Mouse (Mus musculus): Measurements from ENCODE around the gene Pspn. TPM values are rescaled to one million over a fixed set of nuclear protein-coding genes. Genes with fewer than 3 reads are reported as not detected.

Pspn gene
- polyA plus RNA-seq, 2 experiments = not detected

DNA sequence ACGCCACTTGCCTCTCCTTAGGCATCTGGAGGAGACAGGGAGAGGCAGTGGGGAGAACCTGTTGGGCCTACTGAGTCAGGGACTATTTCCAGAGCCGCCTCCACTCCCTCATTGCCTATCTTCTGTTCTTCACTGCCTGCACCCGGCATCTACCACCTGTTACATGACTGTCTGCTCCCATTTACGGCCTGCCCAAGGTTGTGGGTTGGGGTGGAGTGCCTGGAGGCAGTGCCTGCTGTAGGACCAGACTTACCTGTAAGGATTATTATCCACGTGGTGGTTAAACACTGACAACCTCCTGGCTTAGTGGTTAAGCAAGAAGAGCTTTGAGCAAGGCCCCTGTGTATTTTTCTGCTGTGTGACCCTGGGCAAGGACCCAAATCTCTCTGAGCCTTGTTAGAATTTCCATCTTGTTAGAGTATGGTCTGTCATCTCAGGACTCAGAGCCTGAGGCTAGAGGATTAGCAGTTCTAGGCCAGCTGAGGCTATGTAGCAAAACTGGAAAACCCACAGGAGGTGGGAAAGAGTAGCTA is 25.0 kb downstream of the Pspn start:
- no peak overlapping the region for H3K27ac ChIP-seq
- H3K4me3 ChIP-seq (ENCODE audit: insufficient read depth in 1 of 2, low read depth in 2 of 2, low read length in 2 of 2) = no peak overlapping the region
- no peak for ATAC-seq (ENCODE audit: insufficient read depth)
- 61% methylated on average over 5 of the region's 5 CpGs for WGBS (ENCODE audit: insufficient replicate concordance)
- H3K9ac ChIP-seq (replicated peaks) = no peak overlapping the region
- no peak for TF ChIP-seq CTCF (IDR thresholded peaks at IDR 0.05; ENCODE audit: low read depth)
- no peak for TF ChIP-seq EP300 (IDR thresholded peaks at IDR 0.05; ENCODE audit: low read depth)
- no peaks in the 10 kb centered on the region for H3K9me3 ChIP-seq (ENCODE audit: control insufficient read depth, low read length)
- H3K4me2 ChIP-seq (ENCODE audit: low read depth) = no peak overlapping the region
- H3K36me3 ChIP-seq (replicated peaks; ENCODE audit: control insufficient read depth, insufficient read depth, low read depth) = no peaks in the 10 kb centered on the region
- H3K27me3 ChIP-seq (ENCODE audit: control insufficient read depth, insufficient read depth, low read length) = no peaks in the 10 kb centered on the region; the same call in 1 of the 2 replicates
- H3K4me1 ChIP-seq (replicated peaks; ENCODE audit: control insufficient read depth in 2 of 2, insufficient read depth in 2 of 2, low read length in 1 of 2) = peaks cover 0 to 2% of the 10 kb centered on the region in 2 experiments; a peak in 2 of 4 replicates
- no peak for DNase-seq (ENCODE audit: low read depth in 3 of 3, low spot score in 3 of 3)

DNA sequence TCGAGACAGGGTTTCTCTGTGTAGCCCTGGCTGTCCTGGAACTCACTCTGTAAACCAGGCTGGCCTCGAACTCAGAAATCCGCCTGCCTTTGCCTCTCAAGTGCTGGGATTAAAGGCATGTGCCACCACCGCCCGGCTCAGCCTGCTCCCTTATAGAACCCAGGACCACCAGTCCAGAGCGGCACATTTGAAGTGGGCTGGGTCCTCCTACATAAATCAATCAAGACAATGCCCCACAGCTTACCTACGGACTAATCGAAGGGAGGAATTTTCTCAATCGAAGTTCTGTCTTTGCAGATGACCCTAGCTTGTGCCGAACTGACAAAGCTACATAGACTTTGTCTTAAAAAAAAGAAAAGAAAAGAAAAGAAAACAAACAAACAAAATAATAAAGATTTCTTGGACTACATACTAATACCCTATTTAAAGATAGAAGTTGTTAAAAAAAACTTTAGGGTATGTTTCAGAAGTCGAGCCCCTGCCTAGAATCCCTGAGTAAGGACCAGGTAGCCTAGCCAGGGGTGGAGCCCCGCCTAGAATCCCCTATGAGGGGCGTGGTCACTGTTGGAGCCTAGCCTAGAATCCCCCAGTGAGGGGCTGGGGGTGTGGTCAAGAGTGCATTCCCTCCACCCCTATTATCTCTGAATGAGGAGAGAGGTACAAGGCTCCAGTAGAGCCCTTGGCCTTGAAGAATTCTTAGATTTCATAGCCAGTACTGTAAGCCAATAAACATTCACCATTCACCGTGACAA is 25.7 kb downstream of the Pspn start:
- Histone ChIP-seq H3K9me3 (ENCODE audit: control insufficient read depth, low read length) (no peaks in the 10 kb centered on the region), H3K9ac (replicated peaks) (no peak overlapping the region), H3K27me3 (ENCODE audit: control insufficient read depth, insufficient read depth, low read length) (no peaks in the 10 kb centered on the region; the same call in 1 of the 2 replicates), H3K4me2 (ENCODE audit: low read depth) (no peak overlapping the region), H3K27ac (no peak overlapping the region), H3K4me1 (replicated peaks; ENCODE audit: control insufficient read depth in 2 of 2, insufficient read depth in 2 of 2, low read length in 1 of 2) (peaks cover 0 to 2% of the 10 kb centered on the region in 2 experiments; a peak in 2 of 4 replicates), H3K36me3 (replicated peaks; ENCODE audit: control insufficient read depth, insufficient read depth, low read depth) (no peaks in the 10 kb centered on the region), H3K4me3 (ENCODE audit: insufficient read depth in 1 of 2, low read depth in 2 of 2, low read length in 2 of 2) (no peak overlapping the region)
- no peak for DNase-seq (ENCODE audit: low read depth in 3 of 3, low spot score in 3 of 3)
- 61% methylated on average over 13 of the region's 14 CpGs for WGBS (ENCODE audit: insufficient replicate concordance)
- ATAC-seq (ENCODE audit: insufficient read depth) = no peak
- TF ChIP-seq EP300 (IDR thresholded peaks at IDR 0.05; ENCODE audit: low read depth) (no peak), CTCF (IDR thresholded peaks at IDR 0.05; ENCODE audit: low read depth) (no peak)

GRCm38 (mm10) chr17:56970081-56970480 is 29.7 kb downstream of the Pspn start:
- H3K4me2 ChIP-seq (ENCODE audit: low read depth) = no peak overlapping the region
- no peaks in the 10 kb centered on the region for H3K9me3 ChIP-seq (ENCODE audit: control insufficient read depth, low read length)
- H3K9ac ChIP-seq (replicated peaks) = no peak overlapping the region
- DNase-seq (ENCODE audit: low read depth in 3 of 3, low spot score in 3 of 3) (no peak), ATAC-seq (ENCODE audit: insufficient read depth) (no peak)
- H3K4me1 ChIP-seq (replicated peaks; ENCODE audit: control insufficient read depth in 2 of 2, insufficient read depth in 2 of 2, low read length in 1 of 2) = peaks cover 0 to 2% of the 10 kb centered on the region in 2 experiments; a peak in 2 of 4 replicates
- H3K27me3 ChIP-seq (ENCODE audit: control insufficient read depth, insufficient read depth, low read length) = no peaks in the 10 kb centered on the region; the same call in 1 of the 2 replicates
- no peaks in the 10 kb centered on the region for H3K36me3 ChIP-seq (replicated peaks; ENCODE audit: control insufficient read depth, insufficient read depth, low read depth)
- WGBS (ENCODE audit: insufficient replicate concordance) = 45% methylated on average over 5 of the region's 5 CpGs
- no peak overlapping the region for H3K27ac ChIP-seq
- H3K4me3 ChIP-seq (ENCODE audit: insufficient read depth in 1 of 2, low read depth in 2 of 2, low read length in 2 of 2) = no peak overlapping the region
- TF ChIP-seq CTCF (IDR thresholded peaks at IDR 0.05; ENCODE audit: low read depth) = no peak
- no peak for TF ChIP-seq EP300 (IDR thresholded peaks at IDR 0.05; ENCODE audit: low read depth)

GRCm38 (mm10) chr17:56969321-56969720 is 30.5 kb downstream of the Pspn start:
- TF ChIP-seq CTCF (IDR thresholded peaks at IDR 0.05; ENCODE audit: low read depth) (no peak), EP300 (IDR thresholded peaks at IDR 0.05; ENCODE audit: low read depth) (no peak)
- DNase-seq (ENCODE audit: low read depth in 3 of 3, low spot score in 3 of 3) (no peak), ATAC-seq (ENCODE audit: insufficient read depth) (no peak)
- Histone ChIP-seq H3K27me3 (ENCODE audit: control insufficient read depth, insufficient read depth, low read length) (no peaks in the 10 kb centered on the region; the same call in 1 of the 2 replicates), H3K4me2 (ENCODE audit: low read depth) (no peak overlapping the region), H3K27ac (no peak overlapping the region), H3K4me3 (ENCODE audit: insufficient read depth in 1 of 2, low read depth in 2 of 2, low read length in 2 of 2) (no peak overlapping the region), H3K4me1 (replicated peaks; ENCODE audit: control insufficient read depth in 2 of 2, insufficient read depth in 2 of 2, low read length in 1 of 2) (no peaks in the 10 kb centered on the region), H3K9me3 (ENCODE audit: control insufficient read depth, low read length) (no peaks in the 10 kb centered on the region), H3K9ac (replicated peaks) (no peak overlapping the region), H3K36me3 (replicated peaks; ENCODE audit: control insufficient read depth, insufficient read depth, low read depth) (no peaks in the 10 kb centered on the region)
- WGBS (ENCODE audit: insufficient replicate concordance) = 40% methylated on average over 3 of the region's 3 CpGs

- 58% methylated on average over 6 of the region's 6 CpGs for WGBS (ENCODE audit: insufficient replicate concordance)
- ATAC-seq (ENCODE audit: insufficient read depth) (no peak), DNase-seq (ENCODE audit: low read depth in 3 of 3, low spot score in 3 of 3) (no peak)
- Histone ChIP-seq H3K4me2 (ENCODE audit: low read depth) (no peak overlapping the region), H3K4me3 (ENCODE audit: insufficient read depth in 1 of 2, low read depth in 2 of 2, low read length in 2 of 2) (no peak overlapping the region), H3K9me3 (ENCODE audit: control insufficient read depth, low read length) (no peaks in the 10 kb centered on the region), H3K4me1 (replicated peaks; ENCODE audit: control insufficient read depth in 2 of 2, insufficient read depth in 2 of 2, low read length in 1 of 2) (no peaks in the 10 kb centered on the region), H3K27ac (no peak overlapping the region), H3K36me3 (replicated peaks; ENCODE audit: control insufficient read depth, insufficient read depth, low read depth) (no peaks in the 10 kb centered on the region), H3K27me3 (ENCODE audit: control insufficient read depth, insufficient read depth, low read length) (no peaks in the 10 kb centered on the region), H3K9ac (replicated peaks) (no peak overlapping the region)
- TF ChIP-seq EP300 (IDR thresholded peaks at IDR 0.05; ENCODE audit: low read depth) (no peak), CTCF (IDR thresholded peaks at IDR 0.05; ENCODE audit: low read depth) (no peak)
Observed at GRCm38 (mm10) chr17:56963646-56964045, 36.2 kb downstream of the Pspn start.

Data from liver, embryonic 14.5 days (tissue).